Mouse (Mus musculus): ENCODE measurements around the gene Olfr31. TPM values are rescaled to one million over a fixed set of nuclear protein-coding genes. Genes with fewer than 3 reads are reported as not detected.
A peak's percentile ranks its signal among the peaks of the same experiment; 100 is the strongest.

Olfr31 gene
- polyA plus RNA-seq, 1 experiment from 2014 or later: not detected

DNA sequence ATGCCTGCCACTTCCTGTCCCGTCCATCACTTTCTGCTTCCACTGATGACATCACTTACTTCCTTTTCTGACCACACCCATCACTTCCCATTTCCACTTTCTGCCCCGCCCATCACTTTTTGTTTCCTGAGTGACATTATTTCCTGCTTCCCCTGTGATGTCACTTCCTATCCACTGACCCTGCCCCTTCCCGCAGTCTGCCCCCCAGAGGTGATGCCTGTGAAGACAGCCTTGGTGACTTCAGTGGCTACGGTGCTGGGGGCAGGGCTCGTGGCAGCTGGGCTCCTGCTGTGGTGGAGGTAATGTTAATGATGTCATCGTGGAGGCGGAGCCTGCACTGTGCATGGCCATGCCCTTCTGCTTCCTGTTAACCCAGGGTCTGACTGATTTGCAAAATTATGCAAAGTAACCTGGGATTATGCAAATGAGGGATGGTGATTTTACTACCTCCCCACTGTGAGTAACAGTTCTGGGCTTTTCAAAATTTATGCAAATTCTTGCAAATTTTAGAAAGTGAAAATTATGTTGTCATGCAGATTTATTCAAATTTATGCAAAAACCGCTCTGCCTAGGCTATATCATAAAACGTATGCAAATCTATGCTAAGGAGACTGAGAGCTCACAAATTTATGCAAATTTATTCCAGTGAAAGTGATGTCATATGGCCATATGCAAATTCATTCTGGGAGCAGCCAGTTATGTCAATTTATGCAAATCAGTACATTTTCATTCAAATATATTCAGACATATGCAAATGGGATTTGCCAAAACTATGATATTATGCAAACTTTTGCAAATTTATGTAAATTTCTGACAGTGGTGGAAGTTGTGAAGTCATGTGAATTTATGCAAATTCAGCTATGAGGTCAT, 29.3 kb downstream of the Olfr31 start:
- H3K4me2 ChIP-seq: no peak overlapping the region
- no peak for TF ChIP-seq CTCF (IDR thresholded peaks at IDR 0.05; ENCODE audit: low read depth)
- H3K27me3 ChIP-seq (ENCODE audit: insufficient read depth, low read length): no peaks in the 10 kb centered on the region
- no peak overlapping the region for H3K9ac ChIP-seq
- H3K27ac ChIP-seq (ENCODE audit: low read depth): no peak overlapping the region
- no peak overlapping the region for H3K4me3 ChIP-seq (ENCODE audit: low read depth, low read length)
- peaks cover 81% of the 10 kb centered on the region for H3K9me3 ChIP-seq (ENCODE audit: low read depth, low read length)
- H3K36me3 ChIP-seq (ENCODE audit: insufficient read depth): no peaks in the 10 kb centered on the region
- 92% methylated on average over 9 of the region's 9 CpGs for WGBS
- DNase-seq: peak; percentile 2
- H3K4me1 ChIP-seq (ENCODE audit: insufficient read depth): no peaks in the 10 kb centered on the region
- ATAC-seq (ENCODE audit: insufficient read depth): no peak

DNA sequence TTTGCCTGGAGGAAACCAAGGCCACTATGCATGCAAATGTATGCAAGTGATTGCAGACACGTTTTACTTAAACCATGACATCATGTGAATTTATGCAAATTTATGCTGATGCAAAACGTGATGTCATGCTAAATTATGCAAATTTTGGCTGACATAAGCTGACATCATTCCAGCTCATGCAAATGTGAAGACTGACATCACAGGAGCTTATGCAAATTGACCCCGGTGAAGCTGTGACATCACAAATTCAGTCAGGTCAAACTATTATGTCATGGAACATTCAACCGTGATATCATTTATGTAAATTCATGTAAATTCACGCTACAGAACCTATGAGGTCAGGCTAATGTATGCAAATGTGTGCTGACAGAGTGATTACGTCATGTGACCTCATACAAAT, 30.0 kb downstream of the Olfr31 start:
- no peak for TF ChIP-seq CTCF (IDR thresholded peaks at IDR 0.05; ENCODE audit: low read depth)
- DNase-seq (peak; percentile 33), ATAC-seq (ENCODE audit: insufficient read depth) (no peak)
- no peaks in the 10 kb centered on the region for H3K36me3 ChIP-seq (ENCODE audit: insufficient read depth)
- 82% methylated on average over 6 of the region's 6 CpGs for WGBS
- no peak overlapping the region for H3K9ac ChIP-seq
- H3K27ac ChIP-seq (ENCODE audit: low read depth): no peak overlapping the region
- no peak overlapping the region for H3K4me2 ChIP-seq
- peaks cover 75% of the 10 kb centered on the region for H3K9me3 ChIP-seq (ENCODE audit: low read depth, low read length)
- H3K27me3 ChIP-seq (ENCODE audit: insufficient read depth, low read length): no peaks in the 10 kb centered on the region
- no peak overlapping the region for H3K4me3 ChIP-seq (ENCODE audit: low read depth, low read length)
- H3K4me1 ChIP-seq (ENCODE audit: insufficient read depth): no peaks in the 10 kb centered on the region

DNA sequence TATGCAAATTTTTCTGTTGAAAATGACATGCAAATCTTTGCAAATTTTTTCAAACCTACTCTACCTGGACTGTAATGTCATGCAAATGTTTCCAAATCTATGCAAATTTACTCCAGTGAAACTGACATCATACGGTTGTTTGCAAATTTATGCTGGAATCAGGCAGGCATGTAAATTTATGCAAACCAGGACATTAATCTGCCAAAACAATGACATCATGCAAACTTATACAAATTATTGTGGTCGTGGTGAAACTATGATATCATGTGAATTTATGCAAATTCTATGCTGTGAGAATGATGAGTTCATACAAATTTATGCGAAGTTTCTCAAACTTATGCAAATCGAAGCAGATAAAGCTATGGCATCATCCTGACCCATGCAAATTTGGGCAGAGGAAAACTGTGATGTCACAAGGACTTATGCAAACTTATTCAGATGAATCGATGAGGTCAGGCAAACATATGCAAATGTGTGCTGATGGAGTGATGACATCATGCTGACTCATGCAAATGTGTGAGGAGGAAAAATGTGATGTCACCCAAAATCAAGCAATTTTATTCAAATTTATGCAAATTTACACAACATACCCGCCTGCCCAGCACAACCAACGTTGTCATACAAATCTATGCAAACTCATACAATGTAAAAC, 30.6 kb downstream of the Olfr31 start:
- ATAC-seq (ENCODE audit: insufficient read depth): no peak
- peak; percentile 13 for DNase-seq
- Histone ChIP-seq H3K27me3 (ENCODE audit: insufficient read depth, low read length) (no peaks in the 10 kb centered on the region), H3K4me2 (no peak overlapping the region), H3K9ac (no peak overlapping the region), H3K9me3 (ENCODE audit: low read depth, low read length) (peaks cover 69% of the 10 kb centered on the region), H3K4me1 (ENCODE audit: insufficient read depth) (no peaks in the 10 kb centered on the region), H3K27ac (ENCODE audit: low read depth) (no peak overlapping the region), H3K36me3 (ENCODE audit: insufficient read depth) (no peaks in the 10 kb centered on the region), H3K4me3 (ENCODE audit: low read depth, low read length) (no peak overlapping the region)
- TF ChIP-seq CTCF (IDR thresholded peaks at IDR 0.05; ENCODE audit: low read depth): no peak
- 91% methylated on average over 7 of the region's 7 CpGs for WGBS

DNA sequence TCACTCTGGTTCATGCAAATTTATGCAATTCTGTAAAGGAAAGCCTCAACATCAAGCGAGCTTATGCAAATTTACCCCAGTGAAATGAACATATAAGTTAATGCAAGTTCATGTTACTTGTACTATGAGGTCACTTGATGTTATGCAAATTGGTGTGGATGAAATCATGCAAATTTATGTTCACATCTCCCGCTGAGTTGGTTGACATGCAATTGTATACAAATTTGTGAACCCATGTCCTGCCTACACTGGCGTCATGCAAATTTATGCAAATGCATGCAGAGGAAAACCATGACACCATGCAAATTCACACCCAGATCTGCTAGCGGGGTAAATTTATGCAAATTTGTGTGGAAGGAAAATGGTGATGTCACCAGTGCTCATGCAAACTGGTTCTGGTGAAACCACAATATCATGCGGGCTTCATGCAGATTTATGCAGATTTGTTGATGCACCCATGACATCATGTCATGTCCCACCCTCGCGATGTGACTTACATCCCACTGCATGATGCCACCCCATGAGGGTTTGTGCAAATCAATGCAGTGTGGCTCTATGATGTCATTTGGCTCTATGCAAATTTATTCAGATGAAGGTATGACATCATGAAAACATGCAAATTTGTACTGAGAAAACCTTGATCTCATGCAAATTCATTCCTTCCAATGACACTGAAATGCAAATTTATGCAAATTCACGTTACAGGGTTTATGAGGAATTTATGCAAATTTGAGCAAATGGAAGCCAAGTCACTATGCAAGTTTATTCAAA, 31.3 kb downstream of the Olfr31 start:
- ATAC-seq (ENCODE audit: insufficient read depth) (no peak), DNase-seq (peak; percentile 1)
- no peak for TF ChIP-seq CTCF (IDR thresholded peaks at IDR 0.05; ENCODE audit: low read depth)
- no peak overlapping the region for H3K27ac ChIP-seq (ENCODE audit: low read depth)
- H3K4me1 ChIP-seq (ENCODE audit: insufficient read depth): no peaks in the 10 kb centered on the region
- H3K9me3 ChIP-seq (ENCODE audit: low read depth, low read length): peaks cover 63% of the 10 kb centered on the region
- no peak overlapping the region for H3K9ac ChIP-seq
- no peak overlapping the region for H3K4me3 ChIP-seq (ENCODE audit: low read depth, low read length)
- no peak overlapping the region for H3K4me2 ChIP-seq
- H3K27me3 ChIP-seq (ENCODE audit: insufficient read depth, low read length): no peaks in the 10 kb centered on the region
- WGBS: 92% methylated on average over 8 of the region's 8 CpGs
- H3K36me3 ChIP-seq (ENCODE audit: insufficient read depth): no peaks in the 10 kb centered on the region

DNA sequence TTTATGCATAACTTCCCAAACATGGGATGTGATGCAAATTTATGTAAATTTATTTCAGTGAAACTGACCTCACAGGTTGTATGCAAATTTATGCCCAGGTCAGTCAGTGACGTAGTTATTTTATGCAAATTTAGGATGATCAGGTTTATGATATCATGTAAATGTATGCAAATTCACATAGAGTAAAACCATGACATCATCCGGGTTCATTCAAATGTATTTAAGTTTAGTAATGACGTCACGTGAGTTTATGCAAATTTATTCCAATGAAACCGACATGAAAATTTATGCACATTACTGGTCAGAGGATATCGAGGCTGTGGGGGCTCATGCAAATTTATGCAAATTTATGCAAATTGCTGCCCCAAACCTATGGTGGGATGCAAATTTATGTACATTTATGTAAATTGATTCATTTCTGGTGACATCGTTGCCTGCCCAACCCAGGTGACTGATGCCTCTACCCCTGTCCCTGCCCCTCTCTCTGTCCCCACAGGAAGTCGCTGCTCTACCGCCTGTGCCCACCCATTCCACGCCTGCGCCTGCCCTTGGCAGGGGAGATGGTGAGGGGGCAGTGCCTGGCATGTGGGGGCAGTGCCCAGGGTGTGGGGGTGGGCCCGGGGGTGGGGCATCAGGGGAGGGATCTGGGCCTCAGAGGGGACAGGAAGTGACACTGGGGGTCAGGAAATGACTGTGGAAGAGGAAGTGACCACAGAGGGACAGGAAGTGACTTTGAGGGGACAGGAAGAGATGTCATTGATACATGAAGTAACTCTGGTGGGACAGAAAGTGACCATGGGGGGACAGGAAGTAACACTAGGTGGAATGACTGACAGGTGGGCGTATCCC, 32.1 kb downstream of the Olfr31 start:
- WGBS: 92% methylated on average over 13 of the region's 13 CpGs
- Histone ChIP-seq H3K4me3 (ENCODE audit: low read depth, low read length) (no peak overlapping the region), H3K27me3 (ENCODE audit: insufficient read depth, low read length) (no peaks in the 10 kb centered on the region), H3K9ac (no peak overlapping the region), H3K4me2 (no peak overlapping the region), H3K36me3 (ENCODE audit: insufficient read depth) (no peaks in the 10 kb centered on the region), H3K9me3 (ENCODE audit: low read depth, low read length) (peaks cover 54% of the 10 kb centered on the region), H3K27ac (ENCODE audit: low read depth) (no peak overlapping the region), H3K4me1 (ENCODE audit: insufficient read depth) (no peaks in the 10 kb centered on the region)
- 0 out of 2 replicates have a peak, but pooled peaks have one; percentile 9 for ATAC-seq (ENCODE audit: insufficient read depth)
- no peak for DNase-seq
- TF ChIP-seq CTCF (IDR thresholded peaks at IDR 0.05; ENCODE audit: low read depth): no peak

DNA sequence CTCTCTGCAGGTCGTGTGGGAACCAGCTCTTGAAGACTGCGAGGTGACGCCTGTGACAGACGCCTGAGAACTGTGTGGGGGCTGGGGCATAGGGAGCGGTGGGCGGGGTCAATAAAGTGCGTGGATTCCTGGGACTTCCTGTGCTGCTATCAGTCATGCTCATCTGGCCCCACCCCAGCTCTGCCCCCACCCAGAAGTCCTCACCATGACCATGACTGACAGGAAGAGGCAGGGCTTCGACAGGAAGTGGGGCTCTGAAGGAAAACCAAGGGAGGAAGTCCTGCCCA, 32.7 kb downstream of the Olfr31 start:
- H3K4me2 ChIP-seq: no peak overlapping the region
- H3K9ac ChIP-seq: no peak overlapping the region
- WGBS: 90% methylated on average over 8 of the region's 8 CpGs
- no peak for TF ChIP-seq CTCF (IDR thresholded peaks at IDR 0.05; ENCODE audit: low read depth)
- peaks cover 49% of the 10 kb centered on the region for H3K9me3 ChIP-seq (ENCODE audit: low read depth, low read length)
- DNase-seq (no peak), ATAC-seq (ENCODE audit: insufficient read depth) (peak; percentile 22; the same call in 1 of the 2 replicates)
- no peaks in the 10 kb centered on the region for H3K36me3 ChIP-seq (ENCODE audit: insufficient read depth)
- H3K4me3 ChIP-seq (ENCODE audit: low read depth, low read length): no peak overlapping the region
- H3K27ac ChIP-seq (ENCODE audit: low read depth): no peak overlapping the region
- H3K4me1 ChIP-seq (ENCODE audit: insufficient read depth): no peaks in the 10 kb centered on the region
- H3K27me3 ChIP-seq (ENCODE audit: insufficient read depth, low read length): no peaks in the 10 kb centered on the region

Other genes starting within 250 kb of the Olfr31 start
- 245 and 248 TPM in 2 replicates for gene Psmd6, start 201.8 kb upstream of the Olfr31 start, polyA plus RNA-seq (2014; fragmentation: Nextera tagmentation; extraction: Ambion mirVana)
- not detected in 2 replicates for gene Olfr720, start 136.0 kb upstream of the Olfr31 start, polyA plus RNA-seq (2014; fragmentation: Nextera tagmentation; extraction: Ambion mirVana)
- 7.9 and 10.3 TPM in 2 replicates for gene Il3ra, start 23.4 kb downstream of the Olfr31 start, polyA plus RNA-seq (2014; fragmentation: Nextera tagmentation; extraction: Ambion mirVana)
- not detected in 2 replicates for gene Olfr721-ps1, start 78.5 kb downstream of the Olfr31 start, polyA plus RNA-seq (2014; fragmentation: Nextera tagmentation; extraction: Ambion mirVana)

Measured in lung, embryonic 14.5 days (tissue).